8 mouse cellular contexts compared by ENCODE assay signal in genomic region chr9:110922759-110923158, GRCm38 (mm10). TPM values are rescaled to one million over a fixed set of nuclear protein-coding genes. Genes with fewer than 3 reads are reported as not detected.
DNase-seq lines count a peak whose midpoint lies in the region; ATAC-seq lines count a peak whose summit lies in the region.

No protein-coding gene starts in this region.

- DNase-seq in 3T3-L1 (ENCODE audit: low read depth, low spot score) = peak; percentile 70
- peak; percentile 59 to 62 for DNase-seq in B cell, adult 2 months
- peak; percentile 86 for DNase-seq in adrenal gland, postnatal 25 days
- DNase-seq in fibroblast of lung, adult 2 months (ENCODE audit: low read depth) = peak; percentile 26
- peak; percentile 73 for DNase-seq in kidney, postnatal 14 days
- peak; percentile 88 for DNase-seq in lung, postnatal 10 days
- DNase-seq in skeletal muscle tissue, adult 2 months (ENCODE audit: low read depth, low spot score) = peak; percentile 68

- no peak; the same call in 1 of the 2 replicates for ATAC-seq in erythroblast, adult 5-6 weeks (replicated peaks; ENCODE audit: low FRiP score, poor library complexity, severe bottlenecking)

RNA-seq across cellular contexts. Expression of gene Fam240a, which starts 6.1 kb away (rescaled TPM):
- total RNA-seq in adrenal gland, postnatal 25 days (2021) = not detected in 2 replicates
- not detected in 2 replicates for total RNA-seq in erythroblast, adult 5-6 weeks (2015; ENCODE audit: low replicate concordance)
- total RNA-seq in erythroblast, adult 5-6 weeks (2017; ENCODE audit: low replicate concordance) = not detected in 2 replicates

RNA-seq across cellular contexts. Expression of gene Tdgf1, which starts 23.2 kb away (rescaled TPM):
- total RNA-seq in adrenal gland, postnatal 25 days (2021) = not detected in 2 replicates
- not detected in 2 replicates for total RNA-seq in erythroblast, adult 5-6 weeks (2015; ENCODE audit: low replicate concordance)
- not detected in 2 replicates for total RNA-seq in erythroblast, adult 5-6 weeks (2017; ENCODE audit: low replicate concordance)

RNA-seq across cellular contexts. Expression of gene Lrrc2, which starts 28.6 kb away (rescaled TPM):
- total RNA-seq in adrenal gland, postnatal 25 days (2021) = 8.9 and 10.5 TPM in 2 replicates
- not detected in 2 replicates for total RNA-seq in erythroblast, adult 5-6 weeks (2015; ENCODE audit: low replicate concordance)
- total RNA-seq in erythroblast, adult 5-6 weeks (2017; ENCODE audit: low replicate concordance) = 0.42 TPM in 1 of 2 replicates, not detected in the other

RNA-seq across cellular contexts. Expression of gene Tmie, which starts 42.8 kb away (rescaled TPM):
- total RNA-seq in adrenal gland, postnatal 25 days (2021) = 2.0 and 2.3 TPM in 2 replicates
- not detected in 2 replicates for total RNA-seq in erythroblast, adult 5-6 weeks (2015; ENCODE audit: low replicate concordance)
- total RNA-seq in erythroblast, adult 5-6 weeks (2017; ENCODE audit: low replicate concordance) = not detected in 2 replicates

RNA-seq across cellular contexts. Expression of gene Als2cl, which starts 43.1 kb away (rescaled TPM):
- 19.7 and 22.1 TPM in 2 replicates for total RNA-seq in adrenal gland, postnatal 25 days (2021)
- 0.63 TPM in 1 of 2 replicates, not detected in the other for total RNA-seq in erythroblast, adult 5-6 weeks (2015; ENCODE audit: low replicate concordance)
- not detected in 2 replicates for total RNA-seq in erythroblast, adult 5-6 weeks (2017; ENCODE audit: low replicate concordance)

Comparison
In these comparisons a context has a peak if more than half of its experiments do, and no peak if none do; other contexts are left out.
1. DNase-seq: peak in every context shown above with its lines; median percentile 88 in lung, postnatal 10 days; 86 in adrenal gland, postnatal 25 days; 73 in kidney, postnatal 14 days; 70 in 3T3-L1; 68 in skeletal muscle tissue, adult 2 months; 60 in B cell, adult 2 months; 26 in fibroblast of lung, adult 2 months.